Mouse (Mus musculus) C3H10T1/2 (cell line): ENCODE measurements around the gene Mlxip. TPM values are rescaled to one million over a fixed set of nuclear protein-coding genes. Genes with fewer than 3 reads are reported as not detected.

Experiments used
- polyA plus RNA-seq, 2 experiments: library from polyadenylated mRNA; unstranded; fragments of >200 nt; fragmentation: generic; extraction: Trizol; gene quantifications; one replicate each; pipeline ENCODE4 v1.2.1; 2012; ENCODE audit warnings: missing spikeins in 2 of 2

Mlxip gene
- polyA plus RNA-seq: 1 to 10 TPM; 1.6 to 7.3 TPM

GRCm38 (mm10) chr5:123394303-123394956, at the start of gene Mlxip:
TSS of gene Mlxip (plus strand) at chr5:123394798.

GRCm38 (mm10) chr5:123489112-123489785, 94.7 kb downstream of the Mlxip start, which contains the start of the genes Lrrc43 and Il31:
TSS of gene Lrrc43 (plus strand) at chr5:123489305.
TSS of gene Il31 (minus strand) at chr5:123489489.

Other genes with a start within 250 kb of the Mlxip start
- gene Psmd9, start 225.4 kb upstream of the Mlxip start, polyA plus RNA-seq: 10 to 100 TPM; 28.5 to 31.3 TPM
- gene Hpd, start 212.1 kb upstream of the Mlxip start, polyA plus RNA-seq: not detected
- 1 to 10 TPM in 1 of 2 experiments, under 1 TPM in 1; 0.02 to 1.6 TPM for gene Wdr66, start 142.7 kb upstream of the Mlxip start, polyA plus RNA-seq
- 1 to 10 TPM in 1 of 2 experiments, under 1 TPM in 1; 0.37 to 2.4 TPM for gene Bcl7a, start 51.0 kb upstream of the Mlxip start, polyA plus RNA-seq
- gene Lrrc43, start 94.5 kb downstream of the Mlxip start, polyA plus RNA-seq: not detected
- not detected for gene Il31, start 94.7 kb downstream of the Mlxip start, polyA plus RNA-seq
- under 1 TPM; 0.05 to 0.45 TPM for gene B3gnt4, start 115.7 kb downstream of the Mlxip start, polyA plus RNA-seq
- gene Diablo, start 129.4 kb downstream of the Mlxip start, polyA plus RNA-seq: 10 to 100 TPM; 21.5 to 35.0 TPM
- gene Gm49027, start 130.7 kb downstream of the Mlxip start, polyA plus RNA-seq: under 1 TPM in 1 of 2 experiments, not detected in 1; 0.08 TPM
- gene Vps33a, start 178.2 kb downstream of the Mlxip start, polyA plus RNA-seq: 10 to 100 TPM in 1 of 2 experiments, 1 to 10 TPM in 1; 5.3 to 13.7 TPM